Mouse (Mus musculus) lung, postnatal 0 days (tissue): Measurements from ENCODE around the gene Msantd3.

Experiments used
- CTCF ChIP-seq: IDR thresholded peaks from 2 replicates; pipeline ENCODE4 v1.5.1; 2016; ENCODE audit warnings: antibody characterized with exemption, mild to moderate bottlenecking
- EP300 ChIP-seq: IDR thresholded peaks from 2 replicates; pipeline ENCODE4 v1.6.1; 2016; ENCODE audit warnings: antibody characterized with exemption, mild to moderate bottlenecking, control low read depth

- TF ChIP-seq CTCF (no peak), EP300 (no peak)
Observed at GRCm38 (mm10) chr4:48492510-48492909, 47.2 kb upstream of the Msantd3 start.
